Mouse (Mus musculus) neural tube, embryonic 11.5 days (tissue): ENCODE data around the gene Pde4dip. TPM values are rescaled to one million over a fixed set of nuclear protein-coding genes. Genes with fewer than 3 reads are reported as not detected.

Source experiments
- ATAC-seq: fragments of 200-750 bp; cut with Nextera tagmentation; 2 replicates; pipeline ENCODE4 v1.8.0; 2017; ENCODE audit warnings: moderate number of reproducible peaks, mild to moderate bottlenecking, moderate TSS enrichment, moderate library complexity; ENCODE audit not compliant: insufficient read depth, low FRiP score, low TSS enrichment
- DNase-seq: peaks from one replicate; pipeline ENCODE4 v3.0.0-alpha.2; 2015; ENCODE audit warnings: low spot score
- H3K27ac ChIP-seq: fragments of 300-500 bp; sonication (generic); 2 replicates; pipeline ENCODE4 v1.5.1; 2014; ENCODE audit warnings: low read depth, mild to moderate bottlenecking, low read length
- H3K27me3 ChIP-seq: fragments of 300-500 bp; sonication (generic); 2 replicates; pipeline ENCODE4 v1.6.1; 2014; ENCODE audit warnings: mild to moderate bottlenecking, low read length, mixed read lengths; ENCODE audit not compliant: control insufficient read depth, insufficient read depth
- H3K36me3 ChIP-seq: fragments of 300-500 bp; sonication (generic); 2 replicates; pipeline ENCODE4 v1.6.1; 2014; ENCODE audit warnings: mild to moderate bottlenecking, low read length, moderate library complexity, mixed read lengths; ENCODE audit not compliant: control insufficient read depth, insufficient read depth
- H3K4me1 ChIP-seq: fragments of 300-500 bp; sonication (generic); 2 replicates; pipeline ENCODE4 v1.6.1; 2014; ENCODE audit warnings: low read length, mixed read lengths; ENCODE audit not compliant: control insufficient read depth, insufficient read depth
- H3K4me2 ChIP-seq: fragments of 300-500 bp; sonication (generic); 2 replicates; pipeline ENCODE4 v1.6.1; 2014; ENCODE audit warnings: low read depth, mild to moderate bottlenecking, moderate library complexity
- H3K4me3 ChIP-seq: fragments of 300-500 bp; sonication (generic); 2 replicates; pipeline ENCODE4 v1.5.1; 2014; ENCODE audit warnings: low read depth, low read length
- H3K9ac ChIP-seq: fragments of 300-500 bp; sonication (generic); 2 replicates; pipeline ENCODE4 v1.6.1; 2014; ENCODE audit warnings: mild to moderate bottlenecking, low read length
- H3K9me3 ChIP-seq: fragments of 300-500 bp; sonication (generic); 2 replicates; pipeline ENCODE4 v1.6.1; 2016; ENCODE audit warnings: low read length; ENCODE audit not compliant: control insufficient read depth
- WGBS: fragments of 180-500 bp; shearing (Covaris S2); extraction: QIAGEN DNeasy Blood & Tissue Kit; methylation state at CpG from one replicate; pipeline ENCODE4 v1.1.7; 2014; 5-methylcytosine and 5-hydroxymethylcytosine counted together
- polyA plus RNA-seq: library from polyadenylated mRNA; unstranded; fragments of >200 nt; fragmentation: Nextera tagmentation; extraction: Ambion mirVana; gene quantifications from 2 replicates; pipeline ENCODE4 v1.2.1, GENCODE M21; 2014

Gene Pde4dip
- polyA plus RNA-seq, 1 experiment from 2014 or later: 49.7 TPM

- Histone ChIP-seq H3K36me3 (no peaks in the 10 kb centered on the region), H3K9me3 (no peaks in the 10 kb centered on the region), H3K27ac (no peak overlapping the region), H3K9ac (no peak overlapping the region), H3K4me3 (no peak overlapping the region), H3K27me3 (no peaks in the 10 kb centered on the region), H3K4me2 (no peak overlapping the region), H3K4me1 (no peaks in the 10 kb centered on the region)
- DNase-seq (no peak), ATAC-seq (no peak)
- 61% methylated on average over 3 of the region's 3 CpGs for WGBS
These were observed 187.3 kb downstream of the Pde4dip start for GRCm38 (mm10) chr3:97701198-97701597.

- Histone ChIP-seq H3K9ac (no peak overlapping the region), H3K27ac (no peak overlapping the region), H3K4me3 (no peak overlapping the region), H3K4me1 (no peaks in the 10 kb centered on the region), H3K36me3 (no peaks in the 10 kb centered on the region), H3K9me3 (no peaks in the 10 kb centered on the region), H3K27me3 (no peaks in the 10 kb centered on the region), H3K4me2 (no peak overlapping the region)
- 79% methylated on average over 3 of the region's 3 CpGs for WGBS
- ATAC-seq: no peak
- no peak for DNase-seq
These were observed 189.4 kb downstream of the Pde4dip start for GRCm38 (mm10) chr3:97699061-97699460.

- ATAC-seq: no peak
- DNase-seq: no peak
These were observed 191.2 kb downstream of the Pde4dip start for GRCm38 (mm10) chr3:97697291-97697690.

GRCm38 (mm10) chr3:97696866-97697265 lies 191.6 kb downstream of the Pde4dip start:
- DNase-seq (no peak), ATAC-seq (no peak)
- H3K9me3 ChIP-seq: no peaks in the 10 kb centered on the region

More at GRCm38 (mm10) chr3:97697291-97697690, 191.2 kb downstream of the Pde4dip start:
- Histone ChIP-seq H3K27me3 (no peaks in the 10 kb centered on the region), H3K9ac (no peak overlapping the region), H3K4me3 (no peak overlapping the region), H3K4me2 (no peak overlapping the region), H3K27ac (no peak overlapping the region), H3K4me1 (no peaks in the 10 kb centered on the region), H3K9me3 (no peaks in the 10 kb centered on the region), H3K36me3 (no peaks in the 10 kb centered on the region)
- 85% methylated on average over 9 of the region's 9 CpGs for WGBS

GRCm38 (mm10) chr3:97693806-97694205 lies 194.7 kb downstream of the Pde4dip start:
- Histone ChIP-seq H3K36me3 (no peaks in the 10 kb centered on the region), H3K9ac (no peak overlapping the region), H3K4me2 (no peak overlapping the region), H3K27ac (no peak overlapping the region), H3K27me3 (no peaks in the 10 kb centered on the region), H3K9me3 (no peaks in the 10 kb centered on the region), H3K4me3 (no peak overlapping the region), H3K4me1 (no peaks in the 10 kb centered on the region)
- 81% methylated on average over 6 of the region's 6 CpGs for WGBS
- ATAC-seq: no peak
- no peak for DNase-seq

More at GRCm38 (mm10) chr3:97696866-97697265, 191.6 kb downstream of the Pde4dip start:
- Histone ChIP-seq H3K27ac (no peak overlapping the region), H3K4me3 (no peak overlapping the region), H3K27me3 (no peaks in the 10 kb centered on the region), H3K4me1 (no peaks in the 10 kb centered on the region), H3K9ac (no peak overlapping the region), H3K36me3 (no peaks in the 10 kb centered on the region), H3K4me2 (no peak overlapping the region)
- 87% methylated on average over 9 of the region's 9 CpGs for WGBS

GRCm38 (mm10) chr3:97691443-97692017 lies 197.0 kb downstream of the Pde4dip start:
- DNase-seq: no peak
- 61% methylated on average over 12 of the region's 12 CpGs for WGBS
- H3K27ac ChIP-seq: no peak overlapping the region
- no peak overlapping the region for H3K4me3 ChIP-seq
- H3K9me3 ChIP-seq: no peaks in the 10 kb centered on the region
- H3K4me1 ChIP-seq: no peaks in the 10 kb centered on the region
- no peaks in the 10 kb centered on the region for H3K27me3 ChIP-seq
- no peaks in the 10 kb centered on the region for H3K36me3 ChIP-seq
- no peak for ATAC-seq
- H3K4me2 ChIP-seq: no peak overlapping the region
- H3K9ac ChIP-seq: no peak overlapping the region

GRCm38 (mm10) chr3:97690590-97690989 lies 197.9 kb downstream of the Pde4dip start:
- Histone ChIP-seq H3K9me3 (no peaks in the 10 kb centered on the region), H3K4me1 (no peaks in the 10 kb centered on the region), H3K4me2 (no peak overlapping the region), H3K4me3 (no peak overlapping the region), H3K9ac (no peak overlapping the region), H3K27ac (no peak overlapping the region), H3K36me3 (no peaks in the 10 kb centered on the region), H3K27me3 (no peaks in the 10 kb centered on the region)
- ATAC-seq (no peak), DNase-seq (no peak)
- 75% methylated on average over 7 of the region's 7 CpGs for WGBS

- 79% methylated on average over 2 of the region's 2 CpGs for WGBS
- Histone ChIP-seq H3K27ac (no peak overlapping the region), H3K4me2 (no peak overlapping the region), H3K9ac (no peak overlapping the region), H3K27me3 (no peaks in the 10 kb centered on the region), H3K4me1 (no peaks in the 10 kb centered on the region), H3K4me3 (no peak overlapping the region), H3K36me3 (no peaks in the 10 kb centered on the region), H3K9me3 (no peaks in the 10 kb centered on the region)
- DNase-seq (no peak), ATAC-seq (no peak)
These were observed 199.2 kb downstream of the Pde4dip start for GRCm38 (mm10) chr3:97689289-97689688.

GRCm38 (mm10) chr3:97686372-97687117 lies 202.0 kb downstream of the Pde4dip start:
- Histone ChIP-seq H3K4me3 (no peak overlapping the region), H3K27me3 (0 out of 2 replicates have a peak, but pooled peaks cover 7% of the 10 kb centered on the region), H3K9ac (no peak overlapping the region), H3K27ac (no peak overlapping the region), H3K36me3 (no peaks in the 10 kb centered on the region), H3K4me1 (0 out of 2 replicates have a peak, but pooled peaks cover 5% of the 10 kb centered on the region), H3K9me3 (no peaks in the 10 kb centered on the region), H3K4me2 (no peak overlapping the region)
- no peak for ATAC-seq
- DNase-seq: no peak
- 81% methylated on average over 4 of the region's 4 CpGs for WGBS
